Mouse (Mus musculus) bone marrow, adult 2 months (tissue): Measurements from ENCODE around the gene Ephb1.

ENCODE experiments used
- CTCF ChIP-seq: fragments of 200-500 bp; IDR thresholded peaks from 2 replicates; pipeline ENCODE4 v1.5.1; 2011; ENCODE audit warnings: low read length, control low read depth; ENCODE audit not compliant: control insufficient read depth, insufficient read depth
- POLR2A ChIP-seq: fragments of 200-500 bp; IDR thresholded peaks from 2 replicates; pipeline ENCODE4 v1.6.1; 2011; ENCODE audit warnings: low read depth, mild to moderate bottlenecking, control low read depth, low read length, borderline replicate concordance; ENCODE audit not compliant: control insufficient read depth

DNA sequence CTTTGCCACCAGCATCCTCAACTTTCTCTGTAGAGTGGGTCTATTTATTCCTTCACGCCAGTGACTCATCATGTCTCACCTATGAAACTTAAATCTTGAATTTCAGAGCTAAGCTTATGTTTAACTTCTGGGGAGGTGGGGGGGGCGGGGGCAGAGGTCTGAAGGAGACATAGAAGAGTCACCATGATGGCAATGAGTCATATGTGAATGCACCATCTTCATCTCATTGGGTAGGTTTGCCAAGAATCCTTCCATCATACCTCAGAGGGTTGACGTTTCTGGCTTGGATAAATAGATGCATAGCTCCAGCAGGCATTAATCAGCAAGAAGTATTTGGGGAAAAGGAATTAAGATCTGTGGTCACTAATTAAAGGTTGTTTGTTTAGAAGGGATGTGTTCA is 63.3 kb downstream of the Ephb1 start:
- TF ChIP-seq CTCF (no peak), POLR2A (no peak)
